ENCODE assay signal across 10 mouse cellular contexts in the genomic region with DNA sequence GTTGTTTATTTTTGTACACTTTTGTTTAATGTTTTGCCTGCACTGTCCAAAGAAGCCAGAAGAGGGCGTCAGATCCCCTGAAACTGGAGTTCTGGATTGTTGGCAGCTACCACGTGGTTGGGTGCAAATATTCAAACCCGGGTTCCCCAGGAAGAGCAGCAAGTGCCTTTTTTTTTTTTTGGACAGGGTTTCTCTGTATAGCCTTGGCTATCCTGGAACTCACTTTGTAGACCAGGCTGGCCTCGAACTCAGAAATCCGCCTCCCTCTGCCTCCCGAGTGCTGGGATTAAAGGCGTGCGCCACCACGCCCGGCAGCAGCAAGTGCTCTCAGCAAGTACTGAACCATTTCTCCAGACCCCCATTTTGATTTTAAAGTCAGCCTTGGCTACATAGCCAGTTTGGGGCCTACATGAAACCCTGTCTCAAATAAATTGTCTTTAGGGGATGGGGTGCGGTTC. TPM values are rescaled to one million over a fixed set of nuclear protein-coding genes. Genes with fewer than 3 reads are reported as not detected.
A peak's percentile ranks its signal among the peaks of the same experiment; 100 is the strongest.
DNase-seq lines count a peak whose midpoint lies in the region; ATAC-seq and TF ChIP-seq lines count a peak whose summit lies in the region.
"Not testable (repeated sequence)": the region's sequence is repeated elsewhere in the genome, so short reads cannot be mapped to it uniquely, and the experiment has no call there.
"Had no signal": no experiment of that assay in that cellular context is flagged by ENCODE, and none has a peak within 500 bp of the region (broad histone marks: within the 10 kb centered on the region; RNA-seq: fewer than 3 reads in every experiment).

No protein-coding gene starts in this region.

- H3K27me3 ChIP-seq in forebrain, postnatal 0 days (ENCODE audit: insufficient read depth, low read length); lung, embryonic 14.5 days (ENCODE audit: insufficient read depth, low read length): not testable (repeated sequence)

- peak; percentile 28; the same call in 1 of the 2 replicates for TF ChIP-seq CTCF in forebrain, postnatal 0 days (IDR thresholded peaks at IDR 0.05; ENCODE audit: low read depth)
- peak; percentile 58 for TF ChIP-seq CTCF in lung, embryonic 14.5 days (IDR thresholded peaks at IDR 0.05; ENCODE audit: low read depth)

- H3K27ac ChIP-seq in forebrain, postnatal 0 days (ENCODE audit: low read depth, low read length), result not testable (repeated sequence)
- peak overlapping the region; percentile 96 for H3K27ac ChIP-seq in lung, embryonic 14.5 days (ENCODE audit: low read depth)

- peak overlapping the region; percentile 43; the same call in 1 of the 2 replicates for H3K4me2 ChIP-seq in forebrain, postnatal 0 days (ENCODE audit: low read depth)
- peak overlapping the region; percentile 56; the same call in 1 of the 2 replicates for H3K4me2 ChIP-seq in lung, embryonic 14.5 days

- H3K9me3 ChIP-seq in forebrain, postnatal 0 days (ENCODE audit: low read length); lung, embryonic 14.5 days (ENCODE audit: low read depth, low read length): not testable (repeated sequence)

- not testable (repeated sequence) for H3K4me3 ChIP-seq in forebrain, postnatal 0 days (ENCODE audit: low read depth, low read length); lung, embryonic 14.5 days (ENCODE audit: low read depth, low read length)

- H3K36me3 ChIP-seq in forebrain, postnatal 0 days (ENCODE audit: insufficient read depth); lung, embryonic 14.5 days (ENCODE audit: insufficient read depth): not testable (repeated sequence)

- peak; percentile 79 for DNase-seq in MEL-GATA-1-ER (ENCODE audit: extremely low read depth, low read depth)
- DNase-seq in cerebellum, adult 18-20 months, result peak; percentile 47 to 59
- DNase-seq in forebrain, postnatal 0 days, result not testable (repeated sequence)
- peak; percentile 73 for DNase-seq in heart, postnatal 4 days
- peak; percentile 48 to 74 for DNase-seq in kidney, postnatal 36 days
- peak; percentile 71 for DNase-seq in lung, embryonic 14.5 days
- DNase-seq in right cerebral cortex, adult 18-20 months, result peak; percentile 24
- DNase-seq in yolk sac, embryonic 10.5 days (ENCODE audit: low spot score), result peak; percentile 34

- H3K4me1 ChIP-seq in forebrain, postnatal 0 days (ENCODE audit: insufficient read depth), result not testable (repeated sequence)
- peaks cover 13% of the 10 kb centered on the region for H3K4me1 ChIP-seq in lung, embryonic 14.5 days (ENCODE audit: insufficient read depth)

- WGBS in forebrain, postnatal 0 days, result 77% methylated on average over 11 of the region's 11 CpGs
- WGBS in lung, embryonic 14.5 days, result 70% methylated on average over 11 of the region's 11 CpGs

- H3K9ac ChIP-seq in forebrain, postnatal 0 days; lung, embryonic 14.5 days: not testable (repeated sequence)

- not testable (repeated sequence) for ATAC-seq in forebrain, postnatal 0 days; lung, embryonic 14.5 days (ENCODE audit: insufficient read depth)

RNA-seq across cellular contexts. Expression of gene Tex44, which starts 45.4 kb away (rescaled TPM):
- 0.29 TPM in 1 of 2 replicates, not detected in the other for total RNA-seq in forebrain, postnatal 0 days (2014; rRNA removed)
- not detected in 2 replicates for polyA plus RNA-seq in forebrain, postnatal 0 days (2015; fragmentation: Nextera tagmentation; extraction: Ambion mirVana)
- total RNA-seq in heart, postnatal 4 days (2021), result not detected
- polyA plus RNA-seq in lung, embryonic 14.5 days (2014; fragmentation: Nextera tagmentation; extraction: Ambion mirVana), result not detected in 2 replicates
- polyA plus RNA-seq: frontal cortex, adult 2 months; midbrain, embryonic 16.5 days had no signal

RNA-seq across cellular contexts. Expression of gene Nmur1, which starts 45.5 kb away (rescaled TPM):
- 0.15 and 0.33 TPM in 2 replicates for total RNA-seq in forebrain, postnatal 0 days (2014; rRNA removed)
- 0.17 and 0.19 TPM in 2 replicates for polyA plus RNA-seq in forebrain, postnatal 0 days (2015; fragmentation: Nextera tagmentation; extraction: Ambion mirVana)
- not detected for total RNA-seq in heart, postnatal 4 days (2021)
- not detected in 2 replicates for polyA plus RNA-seq in lung, embryonic 14.5 days (2014; fragmentation: Nextera tagmentation; extraction: Ambion mirVana)

RNA-seq across cellular contexts. Expression of gene Ptma, which starts 55.0 kb away (rescaled TPM):
- 1,921 and 1,968 TPM in 2 replicates for total RNA-seq in forebrain, postnatal 0 days (2014; rRNA removed)
- polyA plus RNA-seq in forebrain, postnatal 0 days (2015; fragmentation: Nextera tagmentation; extraction: Ambion mirVana), result 1,724 and 1,908 TPM in 2 replicates
- total RNA-seq in heart, postnatal 4 days (2021), result 100 to 1,000 TPM; 724 to 726 TPM
- 3,453 and 3,547 TPM in 2 replicates for polyA plus RNA-seq in lung, embryonic 14.5 days (2014; fragmentation: Nextera tagmentation; extraction: Ambion mirVana)
